Mouse (Mus musculus): ENCODE results near the gene Actl6b. TPM values are rescaled to one million over a fixed set of nuclear protein-coding genes. Genes with fewer than 3 reads are reported as not detected.

Actl6b gene
- polyA plus RNA-seq, 1 experiment from 2014 or later = not detected

GRCm38 (mm10) chr5:137544926-137545325, 8.4 kb upstream of the Actl6b start:
- Histone ChIP-seq H3K4me1 (replicated peaks; ENCODE audit: insufficient read depth, low read length) (no peaks in the 10 kb centered on the region), H3K36me3 (ENCODE audit: insufficient read depth, low read length) (no peaks in the 10 kb centered on the region), H3K4me3 (replicated peaks; ENCODE audit: low read depth, low read length) (no peak overlapping the region), H3K9me3 (replicated peaks; ENCODE audit: low read length) (no peaks in the 10 kb centered on the region), H3K4me2 (ENCODE audit: low read length) (no peak overlapping the region), H3K27ac (no peak overlapping the region), H3K9ac (ENCODE audit: low read depth, low read length) (no peak overlapping the region), H3K27me3 (ENCODE audit: insufficient read depth, low read length) (no peaks in the 10 kb centered on the region)
- WGBS = 58% methylated on average over 6 of the region's 6 CpGs
- DNase-seq (ENCODE audit: low spot score) (no peak), ATAC-seq (replicated peaks; ENCODE audit: low FRiP score, low read depth) (no peak)
- no peak for TF ChIP-seq CTCF (IDR thresholded peaks at IDR 0.05; ENCODE audit: low read depth)

- Histone ChIP-seq H3K4me1 (replicated peaks; ENCODE audit: insufficient read depth, low read length) (no peaks in the 10 kb centered on the region), H3K27me3 (ENCODE audit: insufficient read depth, low read length) (no peaks in the 10 kb centered on the region), H3K9me3 (replicated peaks; ENCODE audit: low read length) (no peaks in the 10 kb centered on the region), H3K4me2 (ENCODE audit: low read length) (no peak overlapping the region), H3K27ac (no peak overlapping the region), H3K36me3 (ENCODE audit: insufficient read depth, low read length) (no peaks in the 10 kb centered on the region), H3K4me3 (replicated peaks; ENCODE audit: low read depth, low read length) (no peak overlapping the region), H3K9ac (ENCODE audit: low read depth, low read length) (no peak overlapping the region)
- ATAC-seq (replicated peaks; ENCODE audit: low FRiP score, low read depth) = no peak
- no peak for DNase-seq (ENCODE audit: low spot score)
- TF ChIP-seq CTCF (IDR thresholded peaks at IDR 0.05; ENCODE audit: low read depth) = no peak
- WGBS = 67% methylated on average over 4 of the region's 4 CpGs
These were observed 7.7 kb upstream of the Actl6b start for GRCm38 (mm10) chr5:137545596-137545995.

DNA sequence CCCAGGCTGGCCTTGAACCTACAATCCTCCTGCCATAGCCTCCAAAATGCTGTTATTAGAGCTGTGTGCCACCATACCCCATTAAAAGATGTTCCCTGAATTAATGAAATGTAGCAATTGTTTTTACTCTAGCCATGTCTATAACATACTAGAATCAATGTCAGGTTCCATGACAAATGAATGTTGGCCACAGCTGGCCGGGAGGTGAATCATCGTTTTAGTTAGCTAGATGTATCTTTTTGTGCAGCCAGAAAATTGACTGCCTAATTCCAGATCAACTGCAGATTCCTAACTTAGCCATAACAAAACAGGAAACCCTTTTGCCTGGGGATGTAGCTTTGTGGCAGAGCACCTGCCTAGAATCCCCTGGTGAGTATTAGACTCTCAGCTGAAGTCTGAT, 3.5 kb upstream of the Actl6b start:
- no peak for DNase-seq (ENCODE audit: low spot score)
- no peaks in the 10 kb centered on the region for H3K27me3 ChIP-seq (ENCODE audit: insufficient read depth, low read length)
- H3K9ac ChIP-seq (ENCODE audit: low read depth, low read length) = no peak overlapping the region
- H3K4me2 ChIP-seq (ENCODE audit: low read length) = no peak overlapping the region
- no peak overlapping the region for H3K4me3 ChIP-seq (replicated peaks; ENCODE audit: low read depth, low read length)
- no peak for TF ChIP-seq CTCF (IDR thresholded peaks at IDR 0.05; ENCODE audit: low read depth)
- H3K27ac ChIP-seq = no peak overlapping the region
- no peaks in the 10 kb centered on the region for H3K36me3 ChIP-seq (ENCODE audit: insufficient read depth, low read length)
- 74% methylated on average over 2 of the region's 2 CpGs for WGBS
- no peak for ATAC-seq (replicated peaks; ENCODE audit: low FRiP score, low read depth)
- no peaks in the 10 kb centered on the region for H3K4me1 ChIP-seq (replicated peaks; ENCODE audit: insufficient read depth, low read length)
- H3K9me3 ChIP-seq (replicated peaks; ENCODE audit: low read length) = no peaks in the 10 kb centered on the region

DNA sequence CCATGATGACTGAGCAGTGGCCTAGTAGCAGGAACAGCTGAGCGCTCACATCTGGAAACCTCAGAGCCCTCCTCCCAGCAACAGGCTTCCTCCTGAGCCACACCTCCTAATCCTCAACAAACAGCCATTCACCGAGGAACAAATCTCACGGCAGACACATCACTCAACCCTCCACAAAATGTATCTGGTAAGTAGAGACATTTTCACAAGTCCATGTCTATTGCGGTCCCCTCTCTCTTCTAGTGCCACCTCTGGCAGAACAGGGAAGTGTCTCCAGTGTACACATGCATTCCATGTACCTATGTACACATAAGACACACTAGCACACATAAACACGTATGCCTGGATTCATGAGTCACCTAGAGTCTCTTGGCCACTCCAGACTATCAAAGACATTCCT, 2.2 kb upstream of the Actl6b start:
- no peak for ATAC-seq (replicated peaks; ENCODE audit: low FRiP score, low read depth)
- WGBS = 77% methylated on average over 5 of the region's 5 CpGs

GRCm38 (mm10) chr5:137553000-137553399, 317 bp upstream of the Actl6b start:
- ATAC-seq (replicated peaks; ENCODE audit: low FRiP score, low read depth) = no peak
- WGBS = 28% methylated on average over 6 of the region's 6 CpGs
- Histone ChIP-seq H3K9ac (ENCODE audit: low read depth, low read length) (no peak overlapping the region), H3K9me3 (replicated peaks; ENCODE audit: low read length) (no peaks in the 10 kb centered on the region), H3K27ac (no peak overlapping the region), H3K4me3 (replicated peaks; ENCODE audit: low read depth, low read length) (0 out of 2 replicates have a peak overlapping the region, but pooled peaks have one; percentile 6), H3K36me3 (ENCODE audit: insufficient read depth, low read length) (no peaks in the 10 kb centered on the region), H3K27me3 (ENCODE audit: insufficient read depth, low read length) (no peaks in the 10 kb centered on the region), H3K4me1 (replicated peaks; ENCODE audit: insufficient read depth, low read length) (no peaks in the 10 kb centered on the region), H3K4me2 (ENCODE audit: low read length) (peak overlapping the region; percentile 19; the same call in 1 of the 2 replicates)
- DNase-seq (ENCODE audit: low spot score) = no peak
- TF ChIP-seq CTCF (IDR thresholded peaks at IDR 0.05; ENCODE audit: low read depth) = no peak

More for the DNA sequence above, 2.2 kb upstream of the Actl6b start:
- Histone ChIP-seq H3K4me2 (ENCODE audit: low read length) (no peak overlapping the region), H3K4me3 (replicated peaks; ENCODE audit: low read depth, low read length) (no peak overlapping the region), H3K4me1 (replicated peaks; ENCODE audit: insufficient read depth, low read length) (no peaks in the 10 kb centered on the region), H3K27me3 (ENCODE audit: insufficient read depth, low read length) (no peaks in the 10 kb centered on the region), H3K27ac (no peak overlapping the region), H3K9ac (ENCODE audit: low read depth, low read length) (no peak overlapping the region), H3K9me3 (replicated peaks; ENCODE audit: low read length) (no peaks in the 10 kb centered on the region), H3K36me3 (ENCODE audit: insufficient read depth, low read length) (no peaks in the 10 kb centered on the region)
- peak; percentile 43; the same call in 1 of the 2 replicates for TF ChIP-seq CTCF (IDR thresholded peaks at IDR 0.05; ENCODE audit: low read depth)
- DNase-seq (ENCODE audit: low spot score) = no peak

GRCm38 (mm10) chr5:137553898-137554297, 581 bp downstream of the Actl6b start:
- WGBS = 49% methylated on average over 11 of the region's 11 CpGs
- no peak overlapping the region for H3K4me3 ChIP-seq (replicated peaks; ENCODE audit: low read depth, low read length)
- no peak for TF ChIP-seq CTCF (IDR thresholded peaks at IDR 0.05; ENCODE audit: low read depth)

GRCm38 (mm10) chr5:137561556-137561955, 8.2 kb downstream of the Actl6b start:
- Histone ChIP-seq H3K27ac (no peak overlapping the region), H3K36me3 (ENCODE audit: insufficient read depth, low read length) (no peaks in the 10 kb centered on the region), H3K27me3 (ENCODE audit: insufficient read depth, low read length) (no peaks in the 10 kb centered on the region), H3K9me3 (replicated peaks; ENCODE audit: low read length) (no peaks in the 10 kb centered on the region), H3K9ac (ENCODE audit: low read depth, low read length) (no peak overlapping the region), H3K4me1 (replicated peaks; ENCODE audit: insufficient read depth, low read length) (no peaks in the 10 kb centered on the region), H3K4me2 (ENCODE audit: low read length) (no peak overlapping the region), H3K4me3 (replicated peaks; ENCODE audit: low read depth, low read length) (no peak overlapping the region)
- DNase-seq (ENCODE audit: low spot score) (no peak), ATAC-seq (replicated peaks; ENCODE audit: low FRiP score, low read depth) (no peak)
- TF ChIP-seq CTCF (IDR thresholded peaks at IDR 0.05; ENCODE audit: low read depth) = no peak
- WGBS = 70% methylated on average over 6 of the region's 6 CpGs

More at GRCm38 (mm10) chr5:137553898-137554297, 581 bp downstream of the Actl6b start:
- no peak for DNase-seq (ENCODE audit: low spot score)
- Histone ChIP-seq H3K9me3 (replicated peaks; ENCODE audit: low read length) (no peaks in the 10 kb centered on the region), H3K27ac (no peak overlapping the region), H3K9ac (ENCODE audit: low read depth, low read length) (no peak overlapping the region), H3K36me3 (ENCODE audit: insufficient read depth, low read length) (no peaks in the 10 kb centered on the region), H3K27me3 (ENCODE audit: insufficient read depth, low read length) (no peaks in the 10 kb centered on the region), H3K4me1 (replicated peaks; ENCODE audit: insufficient read depth, low read length) (no peaks in the 10 kb centered on the region), H3K4me2 (ENCODE audit: low read length) (no peak overlapping the region)
- no peak for ATAC-seq (replicated peaks; ENCODE audit: low FRiP score, low read depth)
